Mouse (Mus musculus) midbrain, embryonic 13.5 days (tissue): ENCODE results near the gene Spats2. TPM values are rescaled to one million over a fixed set of nuclear protein-coding genes. Genes with fewer than 3 reads are reported as not detected.
"Not testable (repeated sequence)": the region's sequence is repeated elsewhere in the genome, so short reads cannot be mapped to it uniquely, and the experiment has no call there.

Source experiments
- ATAC-seq: fragments of 200-750 bp; cut with Nextera tagmentation; 2 replicates; pipeline ENCODE4 v1.8.0; 2017; ENCODE audit warnings: mild to moderate bottlenecking, moderate TSS enrichment, moderate library complexity
- H3K27ac ChIP-seq: fragments of 300-500 bp; sonication (generic); 2 replicates; pipeline ENCODE4 v1.5.1; 2015; ENCODE audit warnings: inconsistent platforms, mild to moderate bottlenecking, moderate library complexity
- H3K27me3 ChIP-seq: fragments of 300-500 bp; sonication (generic); 2 replicates; pipeline ENCODE4 v1.6.1; 2015; ENCODE audit warnings: mild to moderate bottlenecking, inconsistent platforms
- H3K36me3 ChIP-seq: fragments of 300-500 bp; sonication (generic); 2 replicates; pipeline ENCODE4 v1.6.1; 2015; ENCODE audit warnings: mild to moderate bottlenecking, inconsistent platforms
- H3K4me1 ChIP-seq: fragments of 300-500 bp; sonication (generic); replicated peaks from 2 replicates; pipeline ENCODE4 v1.6.1; 2015; ENCODE audit warnings: inconsistent platforms
- H3K4me2 ChIP-seq: fragments of 300-500 bp; sonication (generic); replicated peaks from 2 replicates; pipeline ENCODE4 v1.6.1; 2015; ENCODE audit warnings: moderate library complexity, mild to moderate bottlenecking, inconsistent platforms
- H3K4me3 ChIP-seq: fragments of 300-500 bp; sonication (generic); replicated peaks from 2 replicates; pipeline ENCODE4 v1.5.1; 2015; ENCODE audit warnings: mild to moderate bottlenecking, inconsistent platforms
- H3K9ac ChIP-seq: fragments of 300-500 bp; sonication (generic); replicated peaks from 2 replicates; pipeline ENCODE4 v1.6.1; 2015; ENCODE audit warnings: mild to moderate bottlenecking, inconsistent platforms
- H3K9me3 ChIP-seq: fragments of 300-500 bp; sonication (generic); 2 replicates; pipeline ENCODE4 v1.6.1; 2016; ENCODE audit warnings: mild to moderate bottlenecking, inconsistent platforms
- WGBS: fragments of 180-500 bp; shearing (Covaris S2); methylation state at CpG from one replicate; pipeline ENCODE4 v1.1.7; 2015; 5-methylcytosine and 5-hydroxymethylcytosine counted together
- polyA plus RNA-seq: library from polyadenylated mRNA; unstranded; fragments of >200 nt; fragmentation: Nextera tagmentation; extraction: Ambion mirVana; gene quantifications from 2 replicates; pipeline ENCODE4 v1.2.1, GENCODE M21; 2015

Spats2 gene
- 40.6 and 45.7 TPM in 2 replicates for polyA plus RNA-seq

- H3K9me3 ChIP-seq: no peaks in the 10 kb centered on the region
- no peaks in the 10 kb centered on the region for H3K36me3 ChIP-seq
- H3K27ac ChIP-seq: peak within 1 kb of the TSS; percentile 95
- H3K27me3 ChIP-seq: no peaks in the 10 kb centered on the region
- H3K4me1 ChIP-seq: peaks cover 38% of the 10 kb centered on the region
- peak within 1 kb of the TSS; percentile 77 for H3K4me3 ChIP-seq
- 1% methylated on average over 12 of the region's 12 CpGs for WGBS
- peak within 1 kb of the TSS; percentile 83 for H3K9ac ChIP-seq
- ATAC-seq: no peak
- H3K4me2 ChIP-seq: peak within 1 kb of the TSS; percentile 68
Measured at GRCm38 (mm10) chr15:99125711-99126080, at the start of gene Spats2. Gene Spats2, plus strand, starts transcription at chr15:99125916.

DNA sequence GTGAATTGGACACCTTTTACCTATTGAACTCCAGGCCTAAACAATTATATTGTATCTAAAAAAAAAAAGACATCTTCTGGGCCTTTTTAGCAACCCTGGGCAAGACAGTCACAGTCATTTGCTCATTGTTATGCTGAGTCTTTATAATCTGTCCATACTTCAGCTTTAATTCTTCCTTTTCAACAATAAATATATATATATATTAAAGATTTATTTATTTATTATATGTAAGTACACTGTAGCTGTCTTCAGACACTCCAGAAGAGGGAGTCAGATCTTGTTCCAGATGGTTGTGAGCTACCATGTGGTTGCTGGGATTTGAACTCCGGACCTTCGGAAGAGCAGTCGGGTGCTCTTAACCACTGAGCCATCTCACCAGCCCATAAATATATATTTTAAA lies 49.7 kb upstream of the Spats2 start:
- Histone ChIP-seq H3K4me3 (peak overlapping the region; percentile 51; the same call in 1 of the 2 replicates), H3K36me3 (peaks cover 14% of the 10 kb centered on the region; the same call in 1 of the 2 replicates), H3K4me2 (peak overlapping the region; percentile 81), H3K4me1 (peaks cover 15% of the 10 kb centered on the region)
- 95% methylated on average over 3 of the region's 3 CpGs for WGBS
- not testable (repeated sequence) for H3K27me3 ChIP-seq, H3K27ac ChIP-seq, H3K9me3 ChIP-seq, H3K9ac ChIP-seq, ATAC-seq

- ATAC-seq: no peak
- 86% methylated on average over 14 of the region's 15 CpGs for WGBS
- H3K36me3 ChIP-seq: peaks cover 26% of the 10 kb centered on the region
- H3K9me3 ChIP-seq: no peaks in the 10 kb centered on the region
- no peak overlapping the region for H3K4me2 ChIP-seq
- peaks cover 15% of the 10 kb centered on the region for H3K4me1 ChIP-seq
- no peak overlapping the region for H3K9ac ChIP-seq
- H3K27me3 ChIP-seq: 0 out of 2 replicates have a peak, but pooled peaks cover 4% of the 10 kb centered on the region
- no peak overlapping the region for H3K4me3 ChIP-seq
- no peak overlapping the region for H3K27ac ChIP-seq
Measured at GRCm38 (mm10) chr15:99078181-99078910, 47.4 kb upstream of the Spats2 start.

DNA sequence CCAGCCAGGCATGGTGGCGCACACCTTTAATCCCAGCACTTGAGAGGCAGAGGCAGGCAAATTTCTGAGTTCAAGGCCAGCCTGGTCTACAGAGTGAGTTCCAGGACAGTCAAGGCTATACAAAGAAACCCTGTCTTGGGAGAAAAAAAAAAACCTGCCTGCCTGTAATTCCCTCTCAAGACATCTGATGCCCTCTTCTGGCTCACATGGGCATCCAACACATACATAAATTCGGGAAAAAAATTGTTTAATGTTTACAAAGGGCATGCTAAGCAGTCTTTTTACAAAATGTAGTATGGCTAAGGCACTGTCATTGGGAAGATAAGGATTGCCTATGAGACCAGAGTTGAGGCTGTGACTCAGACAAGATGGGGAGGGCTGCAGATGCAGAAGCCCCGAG lies 45.9 kb upstream of the Spats2 start:
- peaks cover 18% of the 10 kb centered on the region for H3K4me1 ChIP-seq
- no peaks in the 10 kb centered on the region for H3K9me3 ChIP-seq
- H3K9ac ChIP-seq: no peak overlapping the region
- ATAC-seq: no peak
- H3K27ac ChIP-seq: no peak overlapping the region
- H3K27me3 ChIP-seq: peaks cover 16% of the 10 kb centered on the region
- 87% methylated on average over 3 of the region's 3 CpGs for WGBS
- H3K36me3 ChIP-seq: peaks cover 26% of the 10 kb centered on the region
- H3K4me3 ChIP-seq: no peak overlapping the region
- no peak overlapping the region for H3K4me2 ChIP-seq

- Histone ChIP-seq H3K27me3 (peaks cover 41% of the 10 kb centered on the region), H3K36me3 (peaks cover 26% of the 10 kb centered on the region), H3K4me3 (no peak overlapping the region), H3K4me1 (0 out of 2 replicates have a peak, but pooled peaks cover 7% of the 10 kb centered on the region), H3K9ac (no peak overlapping the region), H3K9me3 (no peaks in the 10 kb centered on the region), H3K4me2 (no peak overlapping the region), H3K27ac (no peak overlapping the region)
- WGBS: 92% methylated on average over 12 of the region's 12 CpGs
- ATAC-seq: no peak
Measured at GRCm38 (mm10) chr15:99082322-99082721, 43.4 kb upstream of the Spats2 start.

DNA sequence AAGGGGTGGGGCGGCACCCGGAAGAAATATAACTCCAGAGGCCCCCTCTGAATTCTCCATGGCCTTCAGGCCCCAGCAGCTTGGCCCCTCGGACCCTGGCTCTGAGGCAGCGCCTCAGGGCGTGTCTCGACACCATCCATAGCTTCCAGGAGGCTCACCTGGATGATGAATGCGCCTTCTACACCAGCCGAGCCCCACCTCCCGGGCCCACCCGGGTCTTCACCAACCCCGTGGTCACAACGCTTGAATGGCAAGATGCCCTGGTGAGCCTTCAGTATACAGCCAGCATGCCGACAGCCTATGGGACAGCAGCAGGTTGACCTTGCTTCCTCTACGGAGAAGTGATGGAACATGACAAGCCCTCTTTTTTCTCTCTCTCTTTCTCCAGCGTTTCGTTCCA lies 42.9 kb upstream of the Spats2 start:
- no peak for ATAC-seq
- 90% methylated on average over 16 of the region's 16 CpGs for WGBS
- H3K9me3 ChIP-seq: no peaks in the 10 kb centered on the region
- H3K4me2 ChIP-seq: no peak overlapping the region
- no peak overlapping the region for H3K27ac ChIP-seq
- no peak overlapping the region for H3K9ac ChIP-seq
- no peak overlapping the region for H3K4me3 ChIP-seq
- H3K4me1 ChIP-seq: peaks cover 9% of the 10 kb centered on the region; the same call in 1 of the 2 replicates
- peaks cover 22% of the 10 kb centered on the region for H3K36me3 ChIP-seq
- peaks cover 46% of the 10 kb centered on the region for H3K27me3 ChIP-seq

GRCm38 (mm10) chr15:99083258-99083657 lies 42.5 kb upstream of the Spats2 start:
- 72% methylated on average over 9 of the region's 9 CpGs for WGBS
- Histone ChIP-seq H3K4me3 (no peak overlapping the region), H3K27ac (no peak overlapping the region), H3K9ac (no peak overlapping the region), H3K36me3 (peaks cover 18% of the 10 kb centered on the region), H3K4me1 (peaks cover 13% of the 10 kb centered on the region), H3K4me2 (no peak overlapping the region), H3K9me3 (no peaks in the 10 kb centered on the region), H3K27me3 (peaks cover 51% of the 10 kb centered on the region)
- no peak for ATAC-seq

GRCm38 (mm10) chr15:99083867-99084557 lies 41.7 kb upstream of the Spats2 start:
- 15% methylated on average over 11 of the region's 11 CpGs for WGBS
- Histone ChIP-seq H3K4me3 (0 out of 2 replicates have a peak overlapping the region, but pooled peaks have one; percentile 8), H3K36me3 (peaks cover 18% of the 10 kb centered on the region), H3K9ac (no peak overlapping the region; the same call in 1 of the 2 replicates), H3K9me3 (no peaks in the 10 kb centered on the region), H3K4me1 (peaks cover 20% of the 10 kb centered on the region), H3K27ac (no peak overlapping the region), H3K4me2 (peak overlapping the region; percentile 25; the same call in 1 of the 2 replicates), H3K27me3 (peaks cover 58% of the 10 kb centered on the region)
- ATAC-seq: no peak

DNA sequence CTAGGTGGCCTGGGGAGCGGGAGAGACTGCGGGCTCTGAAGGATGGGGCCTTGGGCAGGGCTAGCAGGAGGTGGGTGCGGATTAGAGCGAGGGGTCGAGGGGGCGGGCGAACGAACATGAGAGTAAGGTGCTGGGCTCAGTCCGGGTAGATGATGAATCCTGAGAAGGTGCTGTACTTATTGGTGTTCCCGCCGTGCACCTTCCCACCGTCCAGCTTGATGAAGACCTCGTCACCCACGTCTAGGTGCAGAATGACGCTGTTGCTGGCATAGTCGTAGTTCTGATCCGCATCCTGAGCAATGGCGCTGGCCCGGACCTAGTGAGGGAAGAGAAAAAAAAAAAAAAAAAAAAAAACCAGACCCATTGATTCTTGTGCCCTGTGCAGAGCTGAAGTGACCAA lies 41.1 kb upstream of the Spats2 start:
- H3K27ac ChIP-seq: no peak overlapping the region
- no peak for ATAC-seq
- peaks cover 64% of the 10 kb centered on the region for H3K27me3 ChIP-seq
- H3K4me2 ChIP-seq: peak overlapping the region; percentile 47
- H3K9me3 ChIP-seq: no peaks in the 10 kb centered on the region
- H3K4me1 ChIP-seq: peaks cover 26% of the 10 kb centered on the region
- 8% methylated on average over 19 of the region's 19 CpGs for WGBS
- no peak overlapping the region; the same call in 1 of the 2 replicates for H3K9ac ChIP-seq
- 0 out of 2 replicates have a peak overlapping the region, but pooled peaks have one; percentile 8 for H3K4me3 ChIP-seq
- H3K36me3 ChIP-seq: peaks cover 18% of the 10 kb centered on the region

- H3K9me3 ChIP-seq: no peaks in the 10 kb centered on the region
- peaks cover 12% of the 10 kb centered on the region for H3K36me3 ChIP-seq
- no peak for ATAC-seq
- peak overlapping the region; percentile 47 for H3K4me2 ChIP-seq
- H3K4me1 ChIP-seq: peaks cover 40% of the 10 kb centered on the region
- H3K9ac ChIP-seq: no peak overlapping the region; the same call in 1 of the 2 replicates
- peak overlapping the region; percentile 36 for H3K4me3 ChIP-seq
- no peak overlapping the region for H3K27ac ChIP-seq
- H3K27me3 ChIP-seq: peaks cover 71% of the 10 kb centered on the region
- WGBS: 61% methylated on average over 4 of the region's 4 CpGs
Measured at GRCm38 (mm10) chr15:99085997-99086396, 39.7 kb upstream of the Spats2 start.

DNA sequence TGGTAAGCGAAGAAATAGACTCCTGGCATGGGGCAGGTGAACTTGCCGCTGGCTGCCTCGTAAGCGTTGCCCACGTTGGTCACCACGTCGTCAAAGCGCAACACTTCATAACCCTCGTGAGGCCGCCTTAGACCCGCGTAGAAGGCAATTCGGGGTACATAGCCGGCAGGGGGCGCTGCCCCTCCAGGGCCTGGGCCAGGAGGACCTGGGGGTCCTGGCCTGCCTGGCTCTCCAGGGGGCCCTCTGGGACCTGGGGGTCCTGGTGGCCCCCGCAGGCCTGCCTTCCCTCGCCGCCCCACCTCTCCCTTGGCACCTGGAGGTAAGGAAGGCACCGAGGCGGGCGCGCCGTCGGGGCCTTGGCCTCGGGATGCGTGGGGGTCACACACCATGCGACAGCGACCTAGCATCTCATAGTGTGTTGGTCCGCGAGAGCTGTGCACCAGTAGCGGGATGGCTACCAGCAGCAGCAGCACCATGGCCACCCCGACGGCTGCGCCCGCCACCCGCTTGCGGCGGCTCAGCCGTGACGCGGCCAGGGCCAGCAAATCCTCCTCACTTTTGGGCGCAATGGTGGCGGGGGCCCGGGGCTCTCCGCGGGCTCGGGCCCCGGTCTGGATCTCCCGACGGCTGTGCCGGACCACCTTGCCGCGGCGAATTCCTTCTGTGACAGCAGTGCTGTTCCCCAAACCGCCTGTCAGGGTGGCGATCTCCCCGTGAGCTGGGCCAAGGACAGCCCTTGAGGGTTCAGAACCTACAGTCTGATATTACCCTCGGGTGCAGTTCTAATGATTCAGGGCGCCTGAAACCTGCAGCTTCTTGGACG lies 38.3 kb upstream of the Spats2 start, which contains the start of gene C1ql4:
C1ql4 (minus strand) TSS at position 565 of the 823 bp plus-strand sequence.
- Histone ChIP-seq H3K4me1 (peaks cover 46% of the 10 kb centered on the region), H3K9me3 (no peaks in the 10 kb centered on the region), H3K27me3 (peaks cover 80% of the 10 kb centered on the region), H3K27ac (peak within 1 kb of the TSS; percentile 39), H3K36me3 (peaks cover 7% of the 10 kb centered on the region), H3K9ac (peak within 1 kb of the TSS; percentile 57), H3K4me3 (peak within 1 kb of the TSS; percentile 36), H3K4me2 (peak within 1 kb of the TSS; percentile 47)
- no peak for ATAC-seq
- 8% methylated on average over 60 of the region's 60 CpGs for WGBS
